Mouse (Mus musculus): ENCODE results near the gene Dapk1.

DNA sequence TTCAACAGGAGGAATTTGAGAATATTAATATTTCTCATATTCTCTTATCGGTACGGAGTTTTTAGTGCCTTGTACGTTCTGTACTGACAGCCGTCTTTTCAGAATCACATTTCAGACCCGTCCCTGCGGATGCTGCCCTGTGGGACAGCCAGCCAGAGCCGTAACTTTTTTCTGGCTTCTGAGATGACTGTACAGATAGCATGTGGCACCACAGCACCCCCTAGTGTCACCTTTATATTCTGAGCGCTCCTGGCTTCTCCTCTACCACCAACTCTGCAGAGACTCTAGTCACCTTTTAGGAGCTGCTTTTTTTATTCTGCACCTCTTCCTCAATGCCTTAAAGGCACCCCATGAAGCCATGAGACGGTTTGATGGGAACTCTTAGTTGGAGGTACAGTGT is 136.7 kb downstream of the Dapk1 start:
- TF ChIP-seq TAL1 (IDR thresholded peaks at IDR 0.05; ENCODE audit: low read length), result no peak
- TF ChIP-seq GATA1 (IDR thresholded peaks at IDR 0.05; ENCODE audit: low read length), result peak; percentile 39; the same call in 1 of the 2 replicates

Measured in erythroblast, embryonic 14.5 days (primary cell).